Mouse (Mus musculus) MEL (cell line): ENCODE measurements at regions not wholly inside any gene's neighbourhood (a gene's known extent, or its start where the extent isn't known, plus 50 kb on each side); places are given as distances from the start of the nearest gene placed in this dataset.

Source experiments
- DNase-seq: peaks from one replicate; pipeline ENCODE4 v3.0.0; 2011; ENCODE audit warnings: low read depth, low spot score
- H3K27ac ChIP-seq: 2 replicates; pipeline ENCODE4 v1.5.1; 2012; ENCODE audit warnings: low read depth, mild to moderate bottlenecking, control low read depth, low read length, moderate library complexity; ENCODE audit not compliant: control insufficient read depth
- H3K27me3 ChIP-seq, 2 experiments: fragments of 150-350 bp in 1 of 2; sonication (generic) in 1 of 2; 2 replicates each; pipeline ENCODE4 v1.6.1; 2012; ENCODE audit warnings: low read length in 2 of 2, mild to moderate bottlenecking in 2 of 2, improper control_type of control experiment in 1 of 2, moderate library complexity in 1 of 2; ENCODE audit not compliant: insufficient read depth in 2 of 2, control insufficient read depth in 1 of 2
- H3K36me3 ChIP-seq, 2 experiments: 2 replicates each; pipeline ENCODE4 v1.6.1; 2012 to 2014; ENCODE audit warnings: low read length in 2 of 2, improper control_type of control experiment in 1 of 2, inconsistent platforms in 1 of 2, mild to moderate bottlenecking in 1 of 2; ENCODE audit not compliant: insufficient read depth in 2 of 2, control insufficient read depth in 1 of 2
- H3K4me1 ChIP-seq, 2 experiments: fragments of 150-350 bp in 1 of 2; sonication (generic) in 1 of 2; 2 replicates each; pipeline ENCODE4 v1.6.1; 2012; ENCODE audit warnings: low read length in 2 of 2, improper control_type of control experiment in 1 of 2, mild to moderate bottlenecking in 1 of 2; ENCODE audit not compliant: insufficient read depth in 2 of 2, control insufficient read depth in 1 of 2
- H3K4me3 ChIP-seq, 2 experiments: fragments of 150-350 bp in 1 of 2; sonication (generic) in 1 of 2; 2 replicates each; pipeline ENCODE4 v1.5.1; 2012; ENCODE audit warnings: low read depth in 2 of 2, low read length in 2 of 2, mild to moderate bottlenecking in 2 of 2, moderate library complexity in 2 of 2, control low read depth in 1 of 2, improper control_type of control experiment in 1 of 2; ENCODE audit not compliant: control insufficient read depth in 1 of 2, insufficient read depth in 1 of 2
- H3K79me2 ChIP-seq: 2 replicates; pipeline ENCODE4 v1.6.1; 2012; ENCODE audit warnings: mild to moderate bottlenecking, low read length, moderate library complexity; ENCODE audit not compliant: control insufficient read depth, poor library complexity, insufficient read depth
- H3K9ac ChIP-seq: 2 replicates; pipeline ENCODE4 v1.6.1; 2012; ENCODE audit warnings: low read depth, mild to moderate bottlenecking, control low read depth, low read length, moderate library complexity; ENCODE audit not compliant: control insufficient read depth, poor library complexity, severe bottlenecking
- H3K9me3 ChIP-seq: fragments of 150-350 bp; sonication (generic); replicated peaks from 2 replicates; pipeline ENCODE4 v1.6.1; 2012; ENCODE audit warnings: mild to moderate bottlenecking, low read length, improper control_type of control experiment, moderate library complexity; ENCODE audit not compliant: insufficient read depth
- BHLHE40 ChIP-seq: IDR thresholded peaks from 2 replicates; pipeline ENCODE4 v1.6.1; 2012; ENCODE audit warnings: low read depth, mild to moderate bottlenecking, inconsistent platforms, low read length, improper control_type of control experiment, borderline replicate concordance
- CHD1 ChIP-seq: IDR thresholded peaks from 2 replicates; pipeline ENCODE4 v1.6.1; 2012; ENCODE audit warnings: low read depth, mild to moderate bottlenecking, inconsistent platforms, low read length, improper control_type of control experiment
- CHD2 ChIP-seq: IDR thresholded peaks from 2 replicates; pipeline ENCODE4 v1.6.1; 2011; ENCODE audit warnings: low read length, improper control_type of control experiment
- CTCF ChIP-seq, 3 experiments: IDR thresholded peaks in 2 of 3; conservative IDR thresholded peaks in 1 of 3; 2 replicates each; pipeline ENCODE4 v1.5.1; 2011 to 2012; ENCODE audit warnings: low read length in 3 of 3, low read depth in 2 of 3, mild to moderate bottlenecking in 2 of 3, improper control_type of control experiment in 1 of 3, inconsistent platforms in 1 of 3, mixed read lengths in 1 of 3, moderate library complexity in 1 of 3; ENCODE audit not compliant: control insufficient read depth in 1 of 3, insufficient read depth in 1 of 3, poor library complexity in 1 of 3, severe bottlenecking in 1 of 3
- E2F4 ChIP-seq: IDR thresholded peaks from 2 replicates; pipeline ENCODE4 v1.6.1; 2011; ENCODE audit warnings: low read depth, low read length, improper control_type of control experiment, borderline replicate concordance
- ELF1 ChIP-seq: IDR thresholded peaks from 2 replicates; pipeline ENCODE4 v1.6.1; 2014; ENCODE audit warnings: low read depth, mild to moderate bottlenecking, inconsistent platforms, low read length, improper control_type of control experiment, moderate library complexity
- HCFC1 ChIP-seq: IDR thresholded peaks from 2 replicates; pipeline ENCODE4 v1.6.1; 2012; ENCODE audit warnings: low read depth, mild to moderate bottlenecking, inconsistent platforms, low read length, improper control_type of control experiment, moderate library complexity
- JUND ChIP-seq: IDR thresholded peaks from 2 replicates; pipeline ENCODE4 v1.6.1; 2011; ENCODE audit warnings: low read depth, mild to moderate bottlenecking, improper control_type of control experiment, low read length
- MAFK ChIP-seq: IDR thresholded peaks from 2 replicates; pipeline ENCODE4 v1.6.1; 2011; ENCODE audit warnings: low read depth, mild to moderate bottlenecking, low read length, improper control_type of control experiment, borderline replicate concordance
- MXI1 ChIP-seq: IDR thresholded peaks from 2 replicates; pipeline ENCODE4 v1.6.1; 2011; ENCODE audit warnings: mild to moderate bottlenecking, low read depth, low read length, improper control_type of control experiment
- POLR2A ChIP-seq, 2 experiments: IDR thresholded peaks; 2 replicates each; pipeline ENCODE4 v1.6.1; 2011 to 2012; ENCODE audit warnings: low read length in 2 of 2, mild to moderate bottlenecking in 2 of 2, control low read depth in 1 of 2, improper control_type of control experiment in 1 of 2, low read depth in 1 of 2, moderate library complexity in 1 of 2; ENCODE audit not compliant: control insufficient read depth in 1 of 2, insufficient read depth in 1 of 2, poor library complexity in 1 of 2
- RAD21 ChIP-seq: IDR thresholded peaks from 2 replicates; pipeline ENCODE4 v1.6.1; 2011; ENCODE audit warnings: mild to moderate bottlenecking, low read depth, low read length, improper control_type of control experiment
- SMC3 ChIP-seq: IDR thresholded peaks from 2 replicates; pipeline ENCODE4 v1.6.1; 2011; ENCODE audit warnings: low read depth, low read length, improper control_type of control experiment
- TBP ChIP-seq: IDR thresholded peaks from 2 replicates; pipeline ENCODE4 v1.8.0; 2011; ENCODE audit warnings: low read depth, low read length, improper control_type of control experiment
- TCF12 ChIP-seq: IDR thresholded peaks from 2 replicates; pipeline ENCODE4 v1.6.1; 2014; ENCODE audit warnings: low read depth, mild to moderate bottlenecking, inconsistent platforms, low read length, improper control_type of control experiment, moderate library complexity
- UBTF ChIP-seq: IDR thresholded peaks from 2 replicates; pipeline ENCODE4 v1.6.1; 2012; ENCODE audit warnings: low read depth, mild to moderate bottlenecking, inconsistent platforms, low read length, improper control_type of control experiment, moderate library complexity, borderline replicate concordance; ENCODE audit not compliant: insufficient read depth
- USF2 ChIP-seq, 2 experiments: IDR thresholded peaks; 2 replicates each; pipeline ENCODE4 v1.6.1; 2011 to 2012; ENCODE audit warnings: improper control_type of control experiment in 2 of 2, low read length in 2 of 2, borderline replicate concordance in 1 of 2, inconsistent platforms in 1 of 2, low read depth in 1 of 2, mild to moderate bottlenecking in 1 of 2; ENCODE audit not compliant: insufficient read depth in 1 of 2
- ZC3H11A ChIP-seq: IDR thresholded peaks from 2 replicates; pipeline ENCODE4 v1.6.1; 2012; ENCODE audit warnings: low read depth, mild to moderate bottlenecking, inconsistent platforms, low read length, improper control_type of control experiment

DNA sequence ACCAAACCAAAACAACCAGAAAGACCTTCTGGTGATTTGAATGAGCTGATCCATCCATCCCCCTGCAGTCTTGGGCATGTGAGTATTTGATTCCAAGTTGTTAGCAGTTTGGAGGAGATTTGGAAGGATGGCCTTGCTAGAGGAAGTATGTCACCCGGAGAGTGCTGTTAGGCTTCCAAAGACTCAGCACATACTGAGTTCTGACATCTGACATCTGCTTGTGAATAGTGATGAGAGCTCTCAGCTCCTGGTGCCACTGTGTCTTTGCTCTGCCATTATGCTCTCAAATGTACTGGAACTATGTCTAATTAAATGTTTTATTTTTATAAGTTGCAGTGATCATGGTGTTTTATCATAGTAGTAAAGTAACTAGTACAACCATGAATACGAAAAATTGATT is 1184.2 kb downstream of the Kcnt2 start:
- Histone ChIP-seq H3K27me3 (no peaks in the 10 kb centered on the region), H3K27ac (no peak overlapping the region), H3K79me2 (no peaks in the 10 kb centered on the region), H3K9me3 (no peaks in the 10 kb centered on the region), H3K36me3 (no peaks in the 10 kb centered on the region), H3K4me3 (no peak overlapping the region), H3K9ac (no peak overlapping the region), H3K4me1 (no peaks in the 10 kb centered on the region)
- TF ChIP-seq HCFC1 (no peak), ZC3H11A (no peak), UBTF (no peak), TBP (no peak), MAFK (no peak), CTCF (IDR thresholded peaks at IDR 0.05 in 2 of 3, conservative IDR thresholded peaks at IDR 0.05 in 1 of 3; ENCODE audit: control insufficient read depth in 1 of 3, insufficient read depth in 1 of 3, low read depth in 2 of 3, low read length in 3 of 3, poor library complexity in 1 of 3, severe bottlenecking in 1 of 3) (no peak), ELF1 (no peak), TCF12 (no peak), USF2 (IDR thresholded peaks at IDR 0.05; ENCODE audit: borderline replicate concordance in 1 of 2, insufficient read depth in 1 of 2, low read depth in 1 of 2, low read length in 2 of 2) (no peak)
- no peak for DNase-seq

DNA sequence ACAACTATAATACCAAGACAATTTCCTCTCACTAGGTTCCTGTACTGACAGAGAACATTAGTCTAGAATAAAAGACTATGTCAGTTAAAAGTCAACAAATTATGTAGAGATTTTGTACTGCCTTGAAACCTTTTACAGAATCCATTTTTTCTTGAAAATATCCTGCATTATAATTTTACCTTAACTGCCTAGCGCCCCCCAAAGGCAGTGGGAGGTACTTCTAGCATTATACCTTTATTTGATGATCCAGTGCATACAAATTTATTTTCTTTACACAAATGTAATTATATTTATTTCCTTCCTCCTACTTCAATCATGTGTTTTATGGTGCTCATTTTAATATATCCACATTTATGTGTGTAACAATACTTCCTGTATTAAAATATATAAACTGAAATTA is 1189.5 kb downstream of the Kcnt2 start:
- no peak for TF ChIP-seq POLR2A (IDR thresholded peaks at IDR 0.05; ENCODE audit: control insufficient read depth in 1 of 2, insufficient read depth in 1 of 2, low read depth in 1 of 2, low read length in 2 of 2, poor library complexity in 1 of 2)
- TF ChIP-seq CHD2 = no peak
- TF ChIP-seq UBTF = no peak
- TF ChIP-seq USF2 (IDR thresholded peaks at IDR 0.05; ENCODE audit: borderline replicate concordance in 1 of 2, insufficient read depth in 1 of 2, low read depth in 1 of 2, low read length in 2 of 2) = no peak
- TF ChIP-seq JUND = no peak
- TF ChIP-seq SMC3 = peak; percentile 63
- no peak for TF ChIP-seq E2F4
- peak; percentile 72 for TF ChIP-seq RAD21
- no peak for TF ChIP-seq MXI1
- peak; percentile 8 to 66 (median 36); a peak in 3 of 6 replicates for TF ChIP-seq CTCF (IDR thresholded peaks at IDR 0.05 in 2 of 3, conservative IDR thresholded peaks at IDR 0.05 in 1 of 3; ENCODE audit: control insufficient read depth in 1 of 3, insufficient read depth in 1 of 3, low read depth in 2 of 3, low read length in 3 of 3, poor library complexity in 1 of 3, severe bottlenecking in 1 of 3)
- no peak for TF ChIP-seq CHD1
- no peak for TF ChIP-seq BHLHE40
- no peaks in the 10 kb centered on the region for H3K79me2 ChIP-seq
- no peaks in the 10 kb centered on the region for H3K4me1 ChIP-seq
- H3K27me3 ChIP-seq = no peaks in the 10 kb centered on the region
- no peak overlapping the region for H3K4me3 ChIP-seq
- H3K9ac ChIP-seq = no peak overlapping the region
- no peak overlapping the region for H3K27ac ChIP-seq
- no peaks in the 10 kb centered on the region for H3K36me3 ChIP-seq
- no peaks in the 10 kb centered on the region for H3K9me3 ChIP-seq
- DNase-seq = peak; percentile 52
